Mouse (Mus musculus): ENCODE results near the gene Impdh1.
"Not testable (repeated sequence)": the region's sequence is repeated elsewhere in the genome, so short reads cannot be mapped to it uniquely, and the experiment has no call there.

Impdh1 gene

GRCm38 (mm10) chr6:29179843-29180242, 36.3 kb downstream of the Impdh1 start:
- no peak for DNase-seq (ENCODE audit: low read depth, low spot score)

GRCm38 (mm10) chr6:29178888-29179658, 37.1 kb downstream of the Impdh1 start, which contains the start of gene Prrt4:
TSS of gene Prrt4 (minus strand) at chr6:29179584.
- DNase-seq (ENCODE audit: low read depth, low spot score): no peak

GRCm38 (mm10) chr6:29177901-29178879, 38.0 kb downstream of the Impdh1 start:
- DNase-seq (ENCODE audit: low read depth, low spot score): no peak

- DNase-seq (ENCODE audit: low read depth, low spot score): no peak
These were observed 41.1 kb downstream of the Impdh1 start for GRCm38 (mm10) chr6:29175113-29175512.

GRCm38 (mm10) chr6:29174368-29174767, 41.8 kb downstream of the Impdh1 start:
- DNase-seq (ENCODE audit: low read depth, low spot score): no peak

GRCm38 (mm10) chr6:29170952-29171388, 45.2 kb downstream of the Impdh1 start:
- DNase-seq (ENCODE audit: low read depth, low spot score): no peak

GRCm38 (mm10) chr6:29170063-29170921, 45.9 kb downstream of the Impdh1 start:
- no peak for DNase-seq (ENCODE audit: low read depth, low spot score)

- DNase-seq (ENCODE audit: low read depth, low spot score): no peak
These were observed 46.5 kb downstream of the Impdh1 start for GRCm38 (mm10) chr6:29169675-29170062.

GRCm38 (mm10) chr6:29168871-29169270, 47.3 kb downstream of the Impdh1 start:
- no peak for DNase-seq (ENCODE audit: low read depth, low spot score)

- no peak for DNase-seq (ENCODE audit: low read depth, low spot score)
These were observed 50.0 kb downstream of the Impdh1 start for GRCm38 (mm10) chr6:29166196-29166595.

GRCm38 (mm10) chr6:29164314-29165244, 51.6 kb downstream of the Impdh1 start, which contains the start of gene Rbm28:
TSS of gene Rbm28 (minus strand) at chr6:29165006.
- peak; percentile 77 for DNase-seq (ENCODE audit: low read depth, low spot score)

- not testable (repeated sequence) for DNase-seq (ENCODE audit: low read depth, low spot score)
These were observed 54.9 kb downstream of the Impdh1 start for GRCm38 (mm10) chr6:29161291-29161690.

GRCm38 (mm10) chr6:29160786-29161185, 55.4 kb downstream of the Impdh1 start:
- no peak for DNase-seq (ENCODE audit: low read depth, low spot score)

GRCm38 (mm10) chr6:29156326-29156725, 59.8 kb downstream of the Impdh1 start:
- no peak for DNase-seq (ENCODE audit: low read depth, low spot score)

Data from c-Kit-negative CD71-positive TER-119-positive erythroid progenitor cells, embryonic 14.5 days (primary cell).